Mouse (Mus musculus) kidney, postnatal 36 days (tissue): ENCODE data around the gene Gm11037.
A peak's percentile ranks its signal among the peaks of the same experiment; 100 is the strongest.

Experiments
- DNase-seq, 2 experiments: peaks; one replicate each; pipeline ENCODE4 v3.0.0; 2021 to 2022; ENCODE audit warnings: mixed read lengths in 2 of 2

The Gm11037 gene

GRCm38 (mm10) chr2:131129836-131130235, 3.5 kb upstream of the Gm11037 start:
- DNase-seq, result peak in 1 of 2 experiments; percentile 18

- DNase-seq, result no peak
Observed at GRCm38 (mm10) chr2:131130849-131131248, 2.4 kb upstream of the Gm11037 start.

- no peak for DNase-seq
Observed at GRCm38 (mm10) chr2:131132111-131132888, 997 bp upstream of the Gm11037 start.

GRCm38 (mm10) chr2:131134381-131134780, 1.1 kb downstream of the Gm11037 start:
- DNase-seq, result peak; percentile 61 to 82

GRCm38 (mm10) chr2:131134826-131135400, 1.6 kb downstream of the Gm11037 start:
- DNase-seq, result peak in 1 of 2 experiments; percentile 9

- peak in 1 of 2 experiments; percentile 1 for DNase-seq
Observed at GRCm38 (mm10) chr2:131135521-131136139, 2.3 kb downstream of the Gm11037 start.

- DNase-seq, result peak in 1 of 2 experiments; percentile 0
Observed at GRCm38 (mm10) chr2:131138296-131138695, 5.0 kb downstream of the Gm11037 start.

GRCm38 (mm10) chr2:131138760-131139159, 5.5 kb downstream of the Gm11037 start:
- DNase-seq, result no peak

- no peak for DNase-seq
Observed at GRCm38 (mm10) chr2:131139287-131139686, 6.0 kb downstream of the Gm11037 start.

- peak; percentile 39 to 53 for DNase-seq
Observed at GRCm38 (mm10) chr2:131139886-131140532, 6.7 kb downstream of the Gm11037 start.

GRCm38 (mm10) chr2:131140533-131140905, 7.2 kb downstream of the Gm11037 start:
- DNase-seq, result no peak

- no peak for DNase-seq
Observed at GRCm38 (mm10) chr2:131141336-131141986, 8.2 kb downstream of the Gm11037 start.

GRCm38 (mm10) chr2:131142592-131142991, 9.3 kb downstream of the Gm11037 start:
- DNase-seq, result peak; percentile 70 to 91

- no peak for DNase-seq
Observed at GRCm38 (mm10) chr2:131143007-131143780, 9.9 kb downstream of the Gm11037 start.

GRCm38 (mm10) chr2:131145121-131145520, 11.8 kb downstream of the Gm11037 start:
- no peak for DNase-seq

GRCm38 (mm10) chr2:131145536-131145935, 12.2 kb downstream of the Gm11037 start:
- no peak for DNase-seq

- no peak for DNase-seq
Observed at GRCm38 (mm10) chr2:131146193-131147042, 13.1 kb downstream of the Gm11037 start.

GRCm38 (mm10) chr2:131147043-131147365, 13.7 kb downstream of the Gm11037 start:
- no peak for DNase-seq

- no peak for DNase-seq
Observed at GRCm38 (mm10) chr2:131148353-131149253, 15.3 kb downstream of the Gm11037 start.

GRCm38 (mm10) chr2:131149254-131149578, 15.9 kb downstream of the Gm11037 start:
- DNase-seq, result no peak
